Mouse (Mus musculus) embryo, embryonic 10.5 days (tissue): ENCODE data around the gene AI661453.

Experiments used
- DNase-seq: peaks from one replicate; pipeline ENCODE4 v3.0.0-alpha.2; 2015; ENCODE audit warnings: low spot score

Gene AI661453

GRCm38 (mm10) chr17:47467659-47468058 is 31.2 kb downstream of the AI661453 start:
- DNase-seq, result no peak

GRCm38 (mm10) chr17:47468063-47468462 is 31.6 kb downstream of the AI661453 start:
- no peak for DNase-seq

- no peak for DNase-seq
Observed at GRCm38 (mm10) chr17:47468466-47468865, 32.1 kb downstream of the AI661453 start.

GRCm38 (mm10) chr17:47469642-47470041 is 33.2 kb downstream of the AI661453 start:
- DNase-seq, result no peak

GRCm38 (mm10) chr17:47470121-47470520 is 33.7 kb downstream of the AI661453 start:
- DNase-seq, result no peak

GRCm38 (mm10) chr17:47470686-47471085 is 34.3 kb downstream of the AI661453 start:
- DNase-seq, result no peak

- DNase-seq, result no peak
Observed at GRCm38 (mm10) chr17:47472435-47473350, 36.3 kb downstream of the AI661453 start.

GRCm38 (mm10) chr17:47473434-47473974 is 37.1 kb downstream of the AI661453 start:
- no peak for DNase-seq

- DNase-seq, result no peak
Observed at GRCm38 (mm10) chr17:47474250-47474649, 37.8 kb downstream of the AI661453 start.

GRCm38 (mm10) chr17:47475181-47475580 is 38.8 kb downstream of the AI661453 start:
- DNase-seq, result no peak

- no peak for DNase-seq
Observed at GRCm38 (mm10) chr17:47475714-47476113, 39.3 kb downstream of the AI661453 start.

- no peak for DNase-seq
Observed at GRCm38 (mm10) chr17:47479887-47480286, 43.5 kb downstream of the AI661453 start.

GRCm38 (mm10) chr17:47482401-47482800 is 46.0 kb downstream of the AI661453 start:
- DNase-seq, result peak; percentile 81

- peak; percentile 61 for DNase-seq
Observed at GRCm38 (mm10) chr17:47484241-47484921, 48.0 kb downstream of the AI661453 start.

GRCm38 (mm10) chr17:47484993-47485392 is 48.6 kb downstream of the AI661453 start:
- DNase-seq, result no peak

GRCm38 (mm10) chr17:47485791-47486190 is 49.4 kb downstream of the AI661453 start:
- DNase-seq, result no peak

GRCm38 (mm10) chr17:47490791-47491190 is 54.4 kb downstream of the AI661453 start:
- no peak for DNase-seq

GRCm38 (mm10) chr17:47492731-47493130 is 56.3 kb downstream of the AI661453 start:
- DNase-seq, result no peak

- no peak for DNase-seq
Observed at GRCm38 (mm10) chr17:47493653-47494052, 57.2 kb downstream of the AI661453 start.

- no peak for DNase-seq
Observed at GRCm38 (mm10) chr17:47494132-47494531, 57.7 kb downstream of the AI661453 start.

- no peak for DNase-seq
Observed at GRCm38 (mm10) chr17:47501531-47501930, 65.1 kb downstream of the AI661453 start.

GRCm38 (mm10) chr17:47501946-47502706 is 65.7 kb downstream of the AI661453 start, which contains the start of gene Taf8:
Gene Taf8, minus strand, starts transcription at chr17:47502292.
- DNase-seq, result peak; percentile 97
